Mouse (Mus musculus) B cell, adult 67 days (primary cell): ENCODE data around the gene Prr12. TPM values are rescaled to one million over a fixed set of nuclear protein-coding genes. Genes with fewer than 3 reads are reported as not detected.

Source experiments
- total RNA-seq, 2 experiments: library from RNA; stranded (reverse); gene quantifications; 4 replicates each; pipeline ENCODE4 v1.2.4; 2023

Prr12 gene
- 10 to 100 TPM; 77.6 to 78.0 TPM for total RNA-seq

GRCm38 (mm10) chr7:45052862-45053116, at the start of gene Prr12:
Gene Prr12, minus strand, starts transcription at chr7:45052881.

GRCm38 (mm10) chr7:45092048-45092447, 39.4 kb upstream of the Prr12 start, which contains the start of gene Rcn3:
Gene Rcn3, minus strand, starts transcription at chr7:45092221.

GRCm38 (mm10) chr7:45062239-45062835, 9.7 kb upstream of the Prr12 start, which contains the start of the genes Nosip and Prrg2:
Gene Nosip, plus strand, starts transcription at chr7:45062429.
Gene Prrg2, minus strand, starts transcription at chr7:45062677.

GRCm38 (mm10) chr7:45017242-45018061, 35.2 kb downstream of the Prr12 start, which contains the start of gene Rras:
Gene Rras, plus strand, starts transcription at chr7:45017961.

GRCm38 (mm10) chr7:45015957-45016612, 36.6 kb downstream of the Prr12 start, which contains the start of gene Scaf1:
Gene Scaf1, minus strand, starts transcription at chr7:45016363.

GRCm38 (mm10) chr7:44998501-44998955, 54.2 kb downstream of the Prr12 start, which contains the start of gene Bcl2l12:
Gene Bcl2l12, minus strand, starts transcription at chr7:44998712.

GRCm38 (mm10) chr7:44997231-44997939, 55.3 kb downstream of the Prr12 start, which contains the start of gene Irf3:
Gene Irf3, plus strand, starts transcription at chr7:44997648.

GRCm38 (mm10) chr7:44986192-44986878, 66.3 kb downstream of the Prr12 start, which contains the start of gene Prmt1:
Gene Prmt1, minus strand, starts transcription at chr7:44986568.

Other genes with a start within 250 kb of the Prr12 start
- 10 to 100 TPM; 53.1 to 61.7 TPM for gene Nup62, start 236.8 kb downstream of the Prr12 start, total RNA-seq
- gene Il4i1, start 236.5 kb downstream of the Prr12 start, total RNA-seq, result 100 to 1,000 TPM; 155 to 234 TPM
- 1 to 10 TPM; 3.8 to 4.1 TPM for gene Atf5, start 236.2 kb downstream of the Prr12 start, total RNA-seq
- gene Akt1s1, start 203.9 kb downstream of the Prr12 start, total RNA-seq, result 10 to 100 TPM; 47.4 to 54.3 TPM
- gene Tbc1d17, start 203.8 kb downstream of the Prr12 start, total RNA-seq, result 100 to 1,000 TPM; 116 to 132 TPM
- gene Pnkp, start 195.7 kb downstream of the Prr12 start, total RNA-seq, result 10 to 100 TPM; 75.0 to 80.9 TPM
- gene Ptov1, start 183.1 kb downstream of the Prr12 start, total RNA-seq, result 10 to 100 TPM; 14.0 to 23.5 TPM
- gene Med25, start 160.2 kb downstream of the Prr12 start, total RNA-seq, result 10 to 100 TPM; 67.9 to 78.3 TPM
- gene Fuz, start 156.8 kb downstream of the Prr12 start, total RNA-seq, result 10 to 100 TPM; 31.4 to 50.1 TPM
- 100 to 1,000 TPM in 1 of 2 experiments, 10 to 100 TPM in 1; 92.5 to 101 TPM for gene Ap2a1, start 123.4 kb downstream of the Prr12 start, total RNA-seq
- gene Tsks, start 109.7 kb downstream of the Prr12 start, total RNA-seq, result not detected
- not detected for gene Cpt1c, start 78.0 kb downstream of the Prr12 start, total RNA-seq
- gene Prmt1, start 66.3 kb downstream of the Prr12 start, total RNA-seq, result 100 to 1,000 TPM; 154 to 155 TPM
- 100 to 1,000 TPM; 195 TPM for gene Irf3, start 55.2 kb downstream of the Prr12 start, total RNA-seq
- 10 to 100 TPM; 35.3 to 36.9 TPM for gene Bcl2l12, start 54.2 kb downstream of the Prr12 start, total RNA-seq
- 100 to 1,000 TPM; 100 to 104 TPM for gene Scaf1, start 36.5 kb downstream of the Prr12 start, total RNA-seq
- gene Rras, start 34.9 kb downstream of the Prr12 start, total RNA-seq, result 10 to 100 TPM; 20.1 to 20.2 TPM
- 10 to 100 TPM; 65.6 to 78.2 TPM for gene Nosip, start 9.5 kb upstream of the Prr12 start, total RNA-seq
- gene Prrg2, start 9.8 kb upstream of the Prr12 start, total RNA-seq, result 1 to 10 TPM; 2.9 to 3.9 TPM
- 1 to 10 TPM; 3.6 to 6.8 TPM for gene Rcn3, start 39.3 kb upstream of the Prr12 start, total RNA-seq
- 10 to 100 TPM; 29.9 to 39.6 TPM for gene Fcgrt, start 51.0 kb upstream of the Prr12 start, total RNA-seq
- 1,000 to 10,000 TPM; 2,440 to 2,508 TPM for gene Rps11, start 71.6 kb upstream of the Prr12 start, total RNA-seq
- gene Rpl13a, start 75.9 kb upstream of the Prr12 start, total RNA-seq, result 1,000 to 10,000 TPM; 4,339 to 4,395 TPM
- gene Gm45713, start 83.3 kb upstream of the Prr12 start, total RNA-seq, result not detected
- gene Flt3l, start 83.6 kb upstream of the Prr12 start, total RNA-seq, result 10 to 100 TPM; 77.8 to 83.8 TPM
- gene Pih1d1, start 101.4 kb upstream of the Prr12 start, total RNA-seq, result 10 to 100 TPM; 40.5 to 51.7 TPM
- 100 to 1,000 TPM; 128 to 137 TPM for gene Aldh16a1, start 101.7 kb upstream of the Prr12 start, total RNA-seq
- not detected for gene Slc17a7, start 111.1 kb upstream of the Prr12 start, total RNA-seq
- gene Gfy, start 126.7 kb upstream of the Prr12 start, total RNA-seq, result not detected
- gene Pth2, start 128.1 kb upstream of the Prr12 start, total RNA-seq, result not detected
- gene Ccdc155, start 152.0 kb upstream of the Prr12 start, total RNA-seq, result 1 to 10 TPM in 1 of 2 experiments, under 1 TPM in 1; 0.46 to 1.1 TPM
- gene Dkkl1, start 159.3 kb upstream of the Prr12 start, total RNA-seq, result 1 to 10 TPM in 1 of 2 experiments, under 1 TPM in 1; 0.83 to 2.3 TPM
- gene Tead2, start 162.9 kb upstream of the Prr12 start, total RNA-seq, result not detected
- 1,000 to 10,000 TPM; 1,836 to 1,886 TPM for gene Cd37, start 186.2 kb upstream of the Prr12 start, total RNA-seq
- not detected for gene Slc6a16, start 188.2 kb upstream of the Prr12 start, total RNA-seq
- gene Slc6a21, start 224.6 kb upstream of the Prr12 start, total RNA-seq, result 1 to 10 TPM; 1.1 to 1.9 TPM